Mouse (Mus musculus) large intestine, adult 2 months (tissue): ENCODE measurements around the gene Tmprss6. TPM values are rescaled to one million over a fixed set of nuclear protein-coding genes. Genes with fewer than 3 reads are reported as not detected.
A peak's percentile ranks its signal among the peaks of the same experiment; 100 is the strongest.

Experiments
- DNase-seq: peaks from one replicate; pipeline ENCODE4 v3.0.0-alpha.2; 2012; ENCODE audit warnings: low read depth, low spot score
- WGBS: fragments of 180-500 bp; shearing (Covaris S2); methylation state at CpG from one replicate; pipeline ENCODE4 v1.1.7; 2018; 5-methylcytosine and 5-hydroxymethylcytosine counted together
- polyA plus RNA-seq: library from polyadenylated mRNA; depleted of rRNA; stranded (reverse); fragments of >200 nt; gene quantifications from 2 replicates; pipeline ENCODE4 v1.2.3, GENCODE M21; 2012; rRNA removed

Tmprss6 gene
- polyA plus RNA-seq = 0.05 and 0.20 TPM in 2 replicates

DNA sequence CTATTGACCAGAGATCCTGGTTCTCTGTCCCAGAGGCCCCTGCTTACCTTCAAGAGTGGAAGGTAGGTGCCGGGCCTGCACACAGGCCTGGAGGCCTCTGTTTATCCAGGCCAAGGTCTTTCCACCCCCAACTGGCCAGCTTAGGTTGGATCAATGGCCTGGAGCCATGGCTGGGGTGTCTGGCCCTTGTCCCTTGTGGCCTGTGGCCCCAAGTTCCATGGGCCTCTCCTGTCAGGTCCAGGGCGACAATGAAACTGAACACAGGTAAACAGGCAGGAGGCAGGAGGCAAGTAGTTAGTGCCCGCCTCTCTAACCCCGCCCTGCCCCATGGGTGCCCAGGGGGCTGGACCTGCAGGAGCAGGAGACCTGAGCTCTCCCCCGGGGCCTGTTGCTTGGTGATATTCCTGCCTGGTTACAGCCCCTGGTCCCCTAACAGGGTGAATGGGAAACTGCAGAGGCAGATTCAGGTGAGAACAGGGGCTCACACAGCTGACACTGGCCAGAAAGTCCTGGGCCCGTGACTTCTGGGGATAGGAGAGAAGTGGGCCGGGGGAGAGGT is at the start of gene Tmprss6:
Gene Tmprss6 (minus strand): TSS at position 256 of the 559 bp plus-strand sequence.
- DNase-seq = no peak
- 71% methylated on average over 7 of the region's 7 CpGs for WGBS

DNA sequence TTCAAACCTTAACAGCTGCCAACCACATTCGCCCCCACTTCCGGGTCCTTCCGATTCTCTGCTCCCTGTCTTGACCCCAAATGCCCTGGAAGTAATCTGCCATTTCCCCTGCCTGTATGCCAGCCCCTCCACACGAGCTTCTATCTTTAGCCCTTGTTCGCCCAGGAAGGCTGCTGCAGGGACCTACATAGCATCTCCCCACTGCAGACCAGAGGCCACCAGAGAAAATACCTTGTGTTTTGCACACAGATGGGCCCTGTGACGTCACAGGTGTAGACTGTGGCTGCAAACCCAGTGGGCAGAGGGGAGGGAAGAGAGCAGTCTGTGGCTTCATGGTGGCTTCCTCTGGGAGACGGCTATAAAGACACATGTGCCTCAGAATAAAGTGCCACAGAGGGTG is 49.8 kb upstream of the Tmprss6 start:
- 74% methylated on average over 7 of the region's 7 CpGs for WGBS
- DNase-seq = no peak

DNA sequence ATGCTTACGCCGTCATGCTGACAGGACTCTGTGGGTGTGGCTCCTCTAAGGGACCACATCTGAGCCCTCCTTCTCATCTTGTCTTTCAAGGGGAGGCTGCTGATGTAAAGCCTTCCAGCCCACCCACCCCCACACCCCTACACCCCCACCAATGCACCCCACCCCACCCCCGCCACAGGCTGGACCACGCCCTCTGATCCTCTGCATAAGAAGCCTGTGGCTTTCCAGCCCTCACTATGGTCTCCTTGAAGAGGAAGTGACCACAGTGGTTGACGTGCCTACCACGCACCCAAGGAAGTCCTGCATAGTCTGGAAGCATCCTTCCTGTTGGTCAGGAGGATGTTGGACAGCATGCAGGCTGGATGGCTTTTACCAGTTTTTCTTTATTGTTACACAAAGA is 47.3 kb upstream of the Tmprss6 start:
- WGBS = 79% methylated on average over 6 of the region's 6 CpGs
- no peak for DNase-seq

DNA sequence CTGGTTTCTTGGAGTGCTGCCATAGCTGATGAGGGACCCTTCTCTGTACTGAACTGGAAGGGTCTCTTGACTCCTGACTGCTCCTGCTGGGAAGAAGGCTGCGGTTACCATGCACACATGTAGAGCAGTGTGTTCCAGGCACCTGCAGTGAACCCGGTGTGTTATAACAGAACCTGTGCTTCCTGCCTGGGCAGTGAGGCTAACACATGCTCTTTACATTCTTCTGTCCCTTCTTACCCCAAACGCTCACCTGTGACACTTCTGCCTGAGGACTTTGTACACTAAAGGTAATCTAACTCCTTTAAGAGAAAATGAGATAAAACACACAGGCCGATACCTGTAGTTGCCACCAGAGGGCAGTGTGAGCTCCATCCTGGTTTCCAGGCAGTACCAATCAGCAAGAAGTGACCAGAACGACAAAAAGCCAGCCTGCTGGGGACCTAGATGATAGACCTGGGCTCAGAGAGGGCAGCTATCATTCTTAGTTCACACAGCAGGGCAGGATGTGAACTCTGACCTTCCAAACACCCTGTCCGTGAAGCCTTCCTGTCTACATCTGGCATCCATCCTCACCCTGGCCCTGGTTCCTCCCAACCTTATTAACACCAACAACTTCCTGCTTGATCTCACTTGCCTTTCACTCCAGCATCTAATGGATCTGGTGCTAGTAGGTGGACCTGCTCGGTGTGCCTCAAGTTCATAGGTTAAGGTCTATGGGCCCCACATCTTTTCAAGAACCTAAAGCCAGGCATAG is 46.1 kb upstream of the Tmprss6 start:
- 14% methylated on average over 7 of the region's 7 CpGs for WGBS
- peak; percentile 65 for DNase-seq

DNA sequence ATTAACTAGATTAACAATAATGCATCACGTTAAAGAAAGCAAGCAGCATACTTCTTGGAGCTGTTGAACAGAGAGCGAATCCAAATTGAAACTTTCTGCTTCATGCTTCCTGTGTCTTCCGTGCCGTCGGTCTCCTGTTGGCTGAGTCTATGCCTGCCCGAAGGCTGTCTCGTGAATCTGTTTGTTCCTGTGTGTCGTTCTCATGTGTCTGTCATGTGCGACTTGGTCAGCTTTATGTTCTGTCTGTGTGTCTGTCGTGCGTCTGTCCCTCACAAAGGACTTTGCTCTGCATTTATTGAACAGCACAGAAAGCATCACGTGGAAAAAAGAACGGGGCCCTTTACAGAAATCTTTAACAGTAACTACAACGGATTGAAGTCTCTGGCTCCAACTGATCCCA is 44.6 kb upstream of the Tmprss6 start:
- 72% methylated on average over 14 of the region's 14 CpGs for WGBS
- DNase-seq = no peak

DNA sequence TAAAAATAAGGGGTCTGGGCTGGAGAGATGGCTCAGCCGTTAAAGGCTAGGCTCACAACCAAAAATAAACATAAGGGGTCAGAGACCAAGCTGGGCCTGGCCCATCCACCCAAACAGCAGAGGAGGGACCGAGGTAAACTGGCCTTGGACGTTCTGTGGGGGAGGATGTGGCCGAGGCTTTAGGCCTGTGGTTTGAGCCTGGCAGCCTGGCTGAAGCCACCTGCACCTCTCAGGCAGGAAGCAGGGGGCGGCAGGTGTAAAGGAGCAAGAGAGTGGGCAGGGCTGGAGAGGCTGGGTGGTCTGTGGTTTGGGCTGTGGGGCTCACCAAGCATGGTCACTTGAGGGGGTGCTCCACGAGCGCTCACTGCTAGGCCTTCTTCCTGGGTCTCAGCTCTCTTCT is 43.5 kb upstream of the Tmprss6 start:
- DNase-seq = no peak
- WGBS = 72% methylated on average over 7 of the region's 7 CpGs

DNA sequence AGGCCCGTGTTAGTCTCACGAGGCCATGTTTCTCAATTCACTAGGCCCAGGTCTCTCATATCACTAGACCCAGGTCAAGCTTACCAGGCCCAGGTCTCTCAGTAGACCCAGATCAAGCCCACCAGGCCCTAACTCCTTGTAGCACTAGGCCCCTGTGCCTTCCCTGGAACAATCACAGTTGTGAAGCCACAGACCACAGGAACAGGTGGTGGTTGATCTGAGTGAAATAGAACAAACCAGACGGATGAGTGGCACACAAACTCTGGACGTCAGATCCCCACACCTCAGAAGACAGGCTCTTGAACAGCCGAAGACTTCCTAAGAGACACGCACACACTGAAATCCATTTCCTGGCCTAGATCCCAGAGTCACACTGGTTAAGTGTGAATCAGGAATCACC is 42.3 kb upstream of the Tmprss6 start:
- no peak for DNase-seq
- 82% methylated on average over 6 of the region's 6 CpGs for WGBS

DNA sequence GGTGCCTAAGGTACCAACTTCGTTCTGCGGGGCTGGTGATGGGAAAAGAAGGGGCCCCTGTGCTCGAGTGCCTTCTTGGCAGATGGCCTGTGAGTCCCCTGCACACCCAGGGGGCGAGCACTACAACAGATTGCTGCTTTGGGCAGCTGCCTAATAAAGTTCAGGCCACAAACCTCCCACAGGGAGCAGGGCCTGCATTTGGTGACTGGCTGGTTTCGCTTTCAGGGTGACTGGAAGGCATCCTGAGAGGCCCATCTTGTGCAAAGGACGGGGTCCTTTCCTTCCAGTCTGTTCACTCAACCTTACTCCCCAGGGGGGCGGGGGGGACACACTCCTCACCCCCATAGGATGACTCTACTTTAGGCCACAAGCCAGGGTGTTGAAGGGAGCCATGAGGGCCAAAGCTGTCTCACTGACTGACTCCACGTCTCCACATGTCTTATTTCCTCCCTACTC is 41.7 kb upstream of the Tmprss6 start:
- DNase-seq = no peak
- WGBS = 75% methylated on average over 8 of the region's 8 CpGs

DNA sequence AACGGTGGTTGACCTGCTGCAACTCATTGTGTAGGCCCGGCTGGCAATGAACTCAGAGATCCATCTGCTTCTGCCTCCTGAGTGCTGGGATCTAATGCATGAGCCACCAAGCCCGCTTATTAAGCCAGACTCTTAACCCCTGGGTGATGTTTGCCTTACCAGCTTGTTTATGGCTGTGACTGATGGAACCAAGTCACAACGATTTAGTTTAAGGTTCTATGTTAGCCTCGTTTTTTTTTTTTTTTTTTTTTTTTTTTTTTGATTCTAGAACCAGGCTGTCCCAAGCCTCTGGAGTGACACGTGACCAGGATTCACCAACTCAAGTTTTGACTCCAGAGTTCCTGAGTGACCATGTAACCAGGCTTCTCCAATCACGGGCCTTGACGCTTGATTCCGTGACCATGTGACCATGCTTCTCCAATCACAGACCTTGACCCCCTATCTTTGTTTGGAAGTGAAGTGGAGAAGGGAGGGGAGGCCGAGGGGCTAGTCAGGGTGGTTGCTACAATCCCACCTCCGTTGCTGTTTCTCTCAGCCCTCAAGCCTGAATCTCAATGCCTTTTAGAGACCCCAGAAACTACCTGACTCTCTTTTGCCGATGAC is 41.0 kb upstream of the Tmprss6 start:
- no peak for DNase-seq
- 71% methylated on average over 12 of the region's 12 CpGs for WGBS

DNA sequence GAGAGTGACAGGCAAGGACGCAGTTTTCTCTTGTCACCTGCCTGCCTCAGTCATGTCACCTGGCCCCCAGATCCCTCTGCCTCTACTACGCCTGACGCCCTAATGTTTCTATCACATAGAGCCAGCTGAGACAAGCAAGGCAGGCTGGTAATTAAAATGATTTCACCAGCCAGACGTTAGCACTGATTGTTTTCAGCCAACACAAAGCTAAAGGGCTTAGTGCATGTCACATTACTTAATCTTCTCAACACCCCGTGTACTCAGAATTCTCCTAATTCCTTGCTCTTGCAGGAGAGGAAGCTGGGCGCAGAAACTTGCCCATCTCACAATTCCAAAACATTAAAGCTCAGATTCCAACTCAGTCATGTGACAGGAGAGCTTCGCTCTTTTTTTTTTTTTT is 40.0 kb upstream of the Tmprss6 start:
- WGBS = 76% methylated on average over 7 of the region's 7 CpGs

DNA sequence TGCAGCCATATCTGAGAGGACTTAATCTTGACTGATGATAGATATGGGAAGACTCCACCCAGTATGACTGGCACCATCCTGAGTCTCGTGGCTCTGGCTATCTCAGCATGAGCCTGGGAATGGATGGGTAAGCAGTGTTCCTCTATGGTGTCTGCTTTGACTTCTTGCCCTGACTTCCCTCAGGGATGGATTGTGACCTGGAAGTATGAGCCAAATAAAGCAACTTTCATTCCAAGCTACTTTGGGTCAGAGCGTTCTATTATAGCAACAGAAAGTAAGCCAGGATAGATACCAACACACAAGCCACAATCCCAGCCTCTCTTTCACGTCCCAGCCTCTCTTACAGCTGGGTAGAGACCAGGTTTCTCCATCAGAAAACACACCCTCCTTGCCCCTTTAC is 37.1 kb upstream of the Tmprss6 start:
- WGBS = 83% methylated on average over 3 of the region's 3 CpGs
- no peak for DNase-seq

More for the DNA sequence above, 40.0 kb upstream of the Tmprss6 start:
- no peak for DNase-seq

DNA sequence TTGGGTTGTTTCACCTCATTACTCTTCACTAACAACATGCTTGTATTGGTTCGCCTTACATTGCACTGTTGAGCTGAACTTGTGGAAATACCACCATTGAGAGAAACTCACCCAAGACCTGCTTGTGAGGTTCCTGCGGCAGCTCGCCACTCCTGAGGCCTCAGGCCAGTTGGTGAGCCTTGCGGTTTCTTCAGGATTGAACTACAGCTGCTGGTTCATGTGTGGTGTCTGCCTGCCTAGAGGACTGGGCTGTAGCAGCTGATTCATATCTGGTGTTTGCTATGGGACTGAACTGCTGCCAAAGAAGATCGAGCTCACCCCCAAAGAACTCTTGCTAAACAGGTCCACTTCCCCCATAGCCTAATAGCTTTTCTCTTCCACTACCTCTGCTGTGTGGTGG is 36.4 kb upstream of the Tmprss6 start:
- DNase-seq = no peak
- WGBS = 89% methylated on average over 5 of the region's 5 CpGs

DNA sequence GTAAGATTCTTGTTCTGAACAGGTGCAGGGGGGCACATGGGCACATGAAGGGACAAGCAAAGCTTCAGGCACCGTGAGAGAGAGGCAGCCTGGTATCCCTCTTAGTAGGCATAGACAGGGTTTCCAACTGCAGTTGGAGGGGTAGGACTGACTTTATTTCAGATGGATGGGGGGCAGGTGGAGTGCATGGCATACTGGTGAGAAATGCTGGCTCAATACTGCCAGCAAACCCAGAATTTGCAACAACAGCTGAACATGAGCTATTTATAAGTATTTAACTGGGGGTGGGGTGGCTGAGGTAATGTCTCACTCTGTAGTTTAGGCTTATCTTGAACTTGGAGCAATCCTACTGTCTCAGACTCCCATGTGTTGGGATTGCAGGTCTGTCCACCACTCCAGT is 35.6 kb upstream of the Tmprss6 start:
- no peak for DNase-seq
- WGBS = 88% methylated on average over 1 of the region's 1 CpGs

DNA sequence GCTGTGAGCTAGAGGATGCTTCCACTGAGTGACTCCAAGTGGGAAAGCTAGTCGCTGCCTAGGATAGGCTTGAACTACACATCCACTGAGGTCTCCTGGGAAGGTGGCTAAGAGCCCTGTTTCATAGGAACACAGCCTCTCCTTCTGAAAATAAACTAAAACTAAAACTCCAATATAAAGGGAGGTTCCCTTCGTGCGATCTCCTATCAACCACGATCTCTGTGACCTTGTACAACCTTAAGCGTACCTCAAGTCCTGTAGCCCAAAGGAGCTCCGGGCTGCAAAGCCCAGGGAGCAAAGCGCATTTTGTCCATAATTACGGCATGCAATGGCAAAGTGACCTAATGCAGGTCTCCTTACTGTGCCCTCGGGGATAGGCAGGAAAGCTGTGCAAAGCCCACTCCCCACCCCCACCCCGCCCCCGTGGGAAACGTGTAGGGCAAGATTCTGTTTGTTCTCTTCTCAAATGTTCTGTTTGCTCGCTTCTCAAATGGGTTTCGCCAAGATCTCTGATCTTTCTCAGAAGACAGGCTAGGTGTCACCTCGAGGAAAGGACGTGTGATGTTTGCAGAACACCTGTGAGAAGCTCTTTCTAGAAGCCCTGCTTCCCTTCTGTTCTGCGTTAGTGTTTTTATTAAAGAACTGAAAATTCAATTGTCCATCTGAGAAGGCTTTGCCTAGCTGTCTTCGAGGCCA is 34.2 kb upstream of the Tmprss6 start:
- WGBS = 50% methylated on average over 18 of the region's 18 CpGs
- DNase-seq = no peak

DNA sequence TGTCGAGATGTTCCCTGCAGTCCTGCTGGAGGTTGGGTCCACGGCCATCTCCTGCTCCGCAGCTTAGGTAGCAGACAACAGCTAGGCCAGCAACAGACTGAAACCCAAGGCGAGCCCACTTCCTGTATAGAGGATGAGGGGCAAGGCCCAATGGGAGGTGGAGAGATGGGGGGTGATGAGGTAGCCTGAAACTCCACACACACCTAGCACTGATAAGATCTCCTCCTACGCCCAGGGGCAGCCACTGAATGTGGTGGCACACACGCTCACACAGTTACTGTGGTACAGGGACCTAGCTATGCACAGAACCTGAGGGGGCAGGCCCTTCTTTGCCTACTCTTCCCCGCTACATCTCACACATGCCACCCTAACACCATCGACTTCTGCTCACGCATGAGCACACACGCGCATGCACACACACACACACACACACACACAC is 26.6 kb upstream of the Tmprss6 start, which contains the start of gene Il2rb:
Gene Il2rb (minus strand): TSS at position 304 of the 439 bp plus-strand sequence.
- DNase-seq = no peak
- WGBS = 86% methylated on average over 11 of the region's 11 CpGs

DNA sequence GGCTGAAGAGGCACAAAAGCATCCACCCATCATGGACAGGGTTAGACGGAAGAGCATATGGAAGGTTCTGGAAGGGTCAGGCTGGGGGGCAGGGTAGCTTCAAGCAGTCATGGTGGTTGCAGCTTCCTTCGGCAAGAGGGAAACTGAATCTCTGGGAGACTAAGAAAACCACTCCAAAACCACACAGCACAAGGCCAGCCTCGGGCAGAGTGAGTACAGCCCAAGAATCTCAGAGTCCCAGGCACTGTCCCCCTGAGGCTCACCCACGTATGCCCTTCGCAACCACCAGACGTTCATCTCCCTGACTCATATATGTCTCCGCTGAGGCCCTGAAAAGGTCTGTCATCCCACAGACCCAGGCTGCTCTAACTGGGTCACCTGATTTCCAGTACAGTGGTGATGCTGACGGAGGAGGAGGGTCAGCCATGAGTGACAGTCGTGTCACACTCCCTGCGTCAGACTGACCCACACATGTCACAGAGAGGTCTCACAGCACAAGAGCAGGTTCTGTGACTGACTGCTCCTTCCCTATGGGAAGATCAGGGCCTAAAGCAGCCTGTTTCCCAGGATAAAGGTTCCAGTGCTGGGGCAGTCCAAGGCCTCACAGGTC is 25.1 kb upstream of the Tmprss6 start:
- DNase-seq = no peak
- WGBS = 80% methylated on average over 10 of the region's 10 CpGs

DNA sequence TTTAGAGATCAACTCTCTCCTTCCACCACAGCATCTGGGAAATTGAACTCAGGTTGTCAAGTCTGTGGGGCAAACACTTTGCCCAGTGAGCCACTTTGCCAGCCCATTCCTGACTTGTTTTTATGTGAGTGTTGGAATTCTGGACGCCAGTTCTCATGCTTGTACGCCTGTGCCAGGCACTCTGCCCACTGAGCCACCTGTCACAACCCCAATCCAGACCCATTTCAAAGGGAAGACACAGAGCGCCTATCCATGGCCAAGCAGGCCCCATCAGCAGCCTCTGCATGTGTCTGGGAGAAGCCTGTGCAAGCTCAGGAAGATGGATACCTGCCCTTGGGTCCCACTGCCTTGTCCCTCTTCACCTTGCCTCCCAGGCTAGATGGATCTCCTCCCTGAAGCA is 22.9 kb upstream of the Tmprss6 start:
- whole genome bisulfite sequencing = 81% methylated on average over 3 of the region's 3 CpGs

DNA sequence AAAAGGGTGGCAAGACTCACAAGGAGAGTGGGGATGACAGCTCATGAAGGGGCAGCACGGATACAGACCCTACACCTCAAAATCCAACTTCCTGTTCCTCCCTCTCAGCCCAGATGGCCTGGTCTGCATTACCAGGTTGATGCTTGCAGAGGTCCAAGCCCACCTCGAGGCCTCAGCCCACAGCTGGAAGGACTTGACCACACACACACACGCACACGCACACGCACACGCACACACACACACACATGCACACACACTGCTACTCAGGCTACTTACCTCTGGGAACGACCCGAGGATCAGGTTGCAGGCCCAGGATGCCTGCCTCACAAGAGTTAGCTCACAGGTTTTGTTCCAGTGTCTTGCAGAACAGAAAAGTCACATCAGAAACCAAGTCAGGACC is 21.5 kb upstream of the Tmprss6 start:
- no peak for DNase-seq
- 62% methylated on average over 8 of the region's 8 CpGs for WGBS

More for the DNA sequence above, 22.9 kb upstream of the Tmprss6 start:
- no peak for DNase-seq

DNA sequence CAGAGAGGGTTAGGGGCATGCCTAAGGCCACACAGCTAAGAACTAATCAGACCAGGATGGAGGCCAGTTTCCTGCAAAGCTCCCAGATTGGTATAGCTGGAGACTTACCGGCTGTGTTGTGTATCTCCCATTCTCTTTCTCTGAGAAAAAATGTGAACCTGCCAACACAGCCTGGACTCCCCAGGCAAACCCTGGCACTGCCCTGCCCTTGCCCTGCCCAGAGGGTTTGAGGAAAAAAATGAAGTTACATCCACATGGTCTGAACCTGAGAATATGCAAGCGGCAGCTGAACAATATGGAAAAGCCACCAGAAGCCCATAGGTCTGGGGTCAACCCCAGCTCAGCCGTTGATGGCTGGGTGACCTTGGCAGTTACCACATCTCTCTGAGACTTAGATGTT is 20.8 kb upstream of the Tmprss6 start:
- DNase-seq = no peak
- 83% methylated on average over 3 of the region's 3 CpGs for WGBS

DNA sequence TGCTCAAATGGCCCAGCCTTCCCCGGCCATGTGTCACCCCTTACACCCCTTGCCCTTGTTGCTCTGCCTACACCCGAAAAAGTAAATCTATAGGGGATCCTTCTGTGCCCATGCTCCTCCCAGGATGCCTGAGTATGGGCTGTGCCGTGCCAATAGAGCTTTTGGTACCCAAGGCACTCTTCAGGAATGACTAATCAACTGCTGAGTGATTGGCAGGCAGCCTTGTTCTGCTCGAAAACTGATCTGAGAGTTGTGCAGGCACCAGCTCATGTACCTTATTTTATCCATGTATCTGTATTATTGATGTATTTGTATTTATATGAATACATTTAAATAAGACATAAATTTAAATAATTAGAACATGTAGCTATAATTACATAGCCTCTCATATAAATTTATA is 18.6 kb upstream of the Tmprss6 start:
- no peak for DNase-seq
- 70% methylated on average over 4 of the region's 4 CpGs for WGBS
